Mouse (Mus musculus): ENCODE measurements around the gene Kirrel. TPM values are rescaled to one million over a fixed set of nuclear protein-coding genes. Genes with fewer than 3 reads are reported as not detected.
"Not testable (repeated sequence)": the region's sequence is repeated elsewhere in the genome, so short reads cannot be mapped to it uniquely, and the experiment has no call there.

The Kirrel gene
- polyA plus RNA-seq, 1 experiment from 2014 or later, result 11.1 TPM

DNA sequence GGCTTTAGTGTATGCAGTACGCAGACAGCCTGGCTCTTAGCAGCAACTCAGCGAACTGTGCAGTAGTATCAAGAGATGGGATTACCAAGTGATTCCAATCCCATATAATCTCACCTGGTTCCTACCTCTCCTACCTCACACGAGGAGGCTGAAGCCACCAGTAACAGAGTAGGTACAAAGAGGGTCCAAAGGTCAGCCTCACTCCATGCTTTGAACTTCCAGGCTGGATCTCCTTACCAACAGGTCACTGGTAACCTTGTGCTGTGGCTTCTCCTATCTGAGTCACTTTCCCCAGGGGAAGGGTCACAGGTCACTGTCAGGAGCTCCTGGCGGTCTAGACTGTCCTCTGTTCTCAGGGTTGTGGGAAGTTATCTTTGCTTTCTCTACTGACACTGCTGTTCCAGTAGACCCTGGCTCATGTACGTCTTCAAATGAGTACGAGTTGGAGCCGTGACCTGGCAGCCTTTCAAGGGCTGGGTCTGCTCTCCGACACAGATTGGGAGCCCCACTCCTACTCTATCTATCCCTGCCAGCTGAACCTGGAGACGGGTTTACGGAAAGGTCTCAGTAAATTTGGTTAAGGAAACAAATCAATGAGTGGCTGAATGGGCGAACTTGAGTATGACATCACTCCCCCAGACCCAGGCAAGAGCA is 42.7 kb downstream of the Kirrel start:
- WGBS, result 37% methylated on average over 11 of the region's 11 CpGs
- H3K27ac ChIP-seq (ENCODE audit: low read depth, low read length), result peak overlapping the region; percentile 84; the same call in 1 of the 2 replicates

GRCm38 (mm10) chr3:87130933-87131332 is 43.6 kb downstream of the Kirrel start:
- 37% methylated on average over 6 of the region's 6 CpGs for WGBS
- Histone ChIP-seq H3K9ac (ENCODE audit: low read depth, low read length) (no peak overlapping the region), H3K4me2 (replicated peaks; ENCODE audit: low read depth, low read length) (no peak overlapping the region), H3K27me3 (ENCODE audit: control insufficient read depth, insufficient read depth, low read length) (no peaks in the 10 kb centered on the region), H3K27ac (ENCODE audit: low read depth, low read length) (peak overlapping the region; percentile 84), H3K36me3 (ENCODE audit: control insufficient read depth, insufficient read depth, low read length) (peaks cover 11% of the 10 kb centered on the region), H3K9me3 (ENCODE audit: control insufficient read depth, low read length) (no peaks in the 10 kb centered on the region), H3K4me3 (ENCODE audit: low read length) (no peak overlapping the region), H3K4me1 (ENCODE audit: control insufficient read depth, insufficient read depth, low read length) (peaks cover 27% of the 10 kb centered on the region)
- ATAC-seq (ENCODE audit: low FRiP score, low TSS enrichment), result peak; percentile 80

More for the DNA sequence above, 42.7 kb downstream of the Kirrel start:
- H3K9ac ChIP-seq (ENCODE audit: low read depth, low read length), result no peak overlapping the region
- H3K4me1 ChIP-seq (ENCODE audit: control insufficient read depth, insufficient read depth, low read length), result peaks cover 27% of the 10 kb centered on the region
- no peaks in the 10 kb centered on the region for H3K9me3 ChIP-seq (ENCODE audit: control insufficient read depth, low read length)
- H3K27me3 ChIP-seq (ENCODE audit: control insufficient read depth, insufficient read depth, low read length), result no peaks in the 10 kb centered on the region
- H3K4me2 ChIP-seq (replicated peaks; ENCODE audit: low read depth, low read length), result no peak overlapping the region
- H3K36me3 ChIP-seq (ENCODE audit: control insufficient read depth, insufficient read depth, low read length), result peaks cover 17% of the 10 kb centered on the region
- peak; percentile 37; the same call in 1 of the 2 replicates for ATAC-seq (ENCODE audit: low FRiP score, low TSS enrichment)
- H3K4me3 ChIP-seq (ENCODE audit: low read length), result no peak overlapping the region

GRCm38 (mm10) chr3:87123795-87124194 is 50.8 kb downstream of the Kirrel start:
- Histone ChIP-seq H3K9ac (ENCODE audit: low read depth, low read length) (no peak overlapping the region), H3K27ac (ENCODE audit: low read depth, low read length) (no peak overlapping the region), H3K4me2 (replicated peaks; ENCODE audit: low read depth, low read length) (no peak overlapping the region), H3K4me3 (ENCODE audit: low read length) (no peak overlapping the region), H3K9me3 (ENCODE audit: control insufficient read depth, low read length) (no peaks in the 10 kb centered on the region), H3K4me1 (ENCODE audit: control insufficient read depth, insufficient read depth, low read length) (no peaks in the 10 kb centered on the region), H3K27me3 (ENCODE audit: control insufficient read depth, insufficient read depth, low read length) (no peaks in the 10 kb centered on the region), H3K36me3 (ENCODE audit: control insufficient read depth, insufficient read depth, low read length) (peaks cover 15% of the 10 kb centered on the region)
- ATAC-seq (ENCODE audit: low FRiP score, low TSS enrichment), result no peak
- 77% methylated on average over 6 of the region's 6 CpGs for WGBS

DNA sequence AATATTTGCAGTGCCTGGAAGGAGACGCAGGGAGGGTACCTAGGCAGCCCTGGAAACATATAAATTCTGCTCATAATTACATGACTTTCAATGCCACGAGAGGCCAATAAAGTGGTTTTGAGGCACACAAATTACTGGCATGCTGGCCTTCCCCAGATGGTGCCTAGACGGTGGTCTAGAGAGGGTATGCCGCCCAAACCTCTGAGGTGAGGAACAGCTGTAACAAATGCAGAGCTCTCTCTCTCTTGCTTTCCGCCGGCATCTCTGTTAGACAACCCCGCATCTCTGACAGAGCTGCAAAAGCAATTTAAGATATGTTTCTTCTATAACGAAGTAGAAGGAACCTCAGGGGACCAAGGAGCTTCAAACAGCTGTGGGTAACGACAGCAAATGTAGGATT is 56.3 kb downstream of the Kirrel start:
- Histone ChIP-seq H3K27me3 (ENCODE audit: control insufficient read depth, insufficient read depth, low read length) (no peaks in the 10 kb centered on the region), H3K9ac (ENCODE audit: low read depth, low read length) (no peak overlapping the region), H3K36me3 (ENCODE audit: control insufficient read depth, insufficient read depth, low read length) (peaks cover 8% of the 10 kb centered on the region; the same call in 1 of the 2 replicates), H3K4me1 (ENCODE audit: control insufficient read depth, insufficient read depth, low read length) (peaks cover 7% of the 10 kb centered on the region), H3K9me3 (ENCODE audit: control insufficient read depth, low read length) (no peaks in the 10 kb centered on the region), H3K4me2 (replicated peaks; ENCODE audit: low read depth, low read length) (no peak overlapping the region), H3K27ac (ENCODE audit: low read depth, low read length) (no peak overlapping the region), H3K4me3 (ENCODE audit: low read length) (no peak overlapping the region)
- WGBS, result 78% methylated on average over 9 of the region's 9 CpGs
- no peak for ATAC-seq (ENCODE audit: low FRiP score, low TSS enrichment)

DNA sequence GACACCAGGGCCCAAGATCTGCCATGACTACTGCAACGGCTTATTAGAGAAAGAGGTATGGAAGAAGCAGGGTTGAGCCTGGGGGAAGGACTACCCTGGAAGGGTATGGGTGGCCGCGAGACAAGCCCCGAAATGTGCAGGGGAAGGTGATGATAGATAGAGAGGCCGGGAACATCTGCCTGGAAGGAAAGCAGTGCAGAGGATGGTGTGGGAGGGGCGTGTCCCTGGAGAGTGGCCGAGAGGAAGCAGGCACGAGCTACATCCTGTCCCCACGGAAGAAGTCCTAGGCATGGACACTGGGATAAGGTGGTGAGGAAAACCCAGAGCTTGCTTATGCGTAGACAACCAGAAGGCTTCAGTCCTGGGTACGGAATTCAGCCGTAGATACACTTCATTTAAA is 56.9 kb downstream of the Kirrel start:
- H3K9ac ChIP-seq (ENCODE audit: low read depth, low read length), result no peak overlapping the region
- H3K9me3 ChIP-seq (ENCODE audit: control insufficient read depth, low read length), result no peaks in the 10 kb centered on the region
- H3K27ac ChIP-seq (ENCODE audit: low read depth, low read length), result no peak overlapping the region; the same call in 1 of the 2 replicates
- no peak for ATAC-seq (ENCODE audit: low FRiP score, low TSS enrichment)
- peaks cover 12% of the 10 kb centered on the region for H3K4me1 ChIP-seq (ENCODE audit: control insufficient read depth, insufficient read depth, low read length)
- no peaks in the 10 kb centered on the region for H3K27me3 ChIP-seq (ENCODE audit: control insufficient read depth, insufficient read depth, low read length)
- H3K4me3 ChIP-seq (ENCODE audit: low read length), result no peak overlapping the region
- peaks cover 8% of the 10 kb centered on the region; the same call in 1 of the 2 replicates for H3K36me3 ChIP-seq (ENCODE audit: control insufficient read depth, insufficient read depth, low read length)
- no peak overlapping the region for H3K4me2 ChIP-seq (replicated peaks; ENCODE audit: low read depth, low read length)
- WGBS, result 68% methylated on average over 12 of the region's 12 CpGs

DNA sequence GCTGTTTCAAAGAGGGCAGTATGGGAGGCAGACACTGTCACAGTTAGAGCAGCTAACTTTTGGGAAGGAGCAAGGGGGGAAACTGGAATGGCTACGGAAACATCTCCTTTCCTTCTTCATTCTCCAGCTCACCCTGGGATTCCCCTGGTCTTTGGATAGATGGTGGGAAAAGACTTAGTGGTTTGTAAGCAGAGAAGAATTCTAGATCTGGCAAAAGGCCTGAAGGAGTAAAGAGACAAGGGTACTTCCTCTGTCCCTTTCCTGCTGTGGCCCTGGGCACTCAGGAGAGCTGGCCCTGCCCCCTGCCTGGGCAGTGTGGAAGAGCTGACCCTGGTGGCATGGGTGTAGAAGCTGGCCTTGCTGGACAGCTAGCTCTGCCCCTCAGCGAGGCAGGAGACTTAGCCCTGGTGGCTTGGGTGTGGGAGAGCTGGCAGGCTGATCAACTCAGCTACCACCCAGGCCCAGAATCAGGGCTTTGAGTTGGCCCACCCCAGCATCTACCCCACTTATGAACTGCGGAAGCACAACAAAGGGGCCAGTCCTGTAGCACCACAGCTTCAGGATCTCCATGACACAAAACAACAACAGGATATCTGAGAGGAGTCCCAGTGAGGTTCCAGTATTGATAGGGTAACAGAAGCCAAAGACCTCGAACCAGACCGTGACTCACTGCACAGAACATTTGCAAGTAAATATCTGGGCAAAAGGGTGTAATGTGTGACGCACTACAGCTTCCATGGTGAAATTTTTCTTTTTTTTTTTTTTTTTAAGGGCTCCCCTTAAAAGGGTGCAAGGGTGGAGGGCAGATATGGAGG is 58.6 kb downstream of the Kirrel start:
- ATAC-seq (ENCODE audit: low FRiP score, low TSS enrichment), result no peak
- Histone ChIP-seq H3K27ac (ENCODE audit: low read depth, low read length) (no peak overlapping the region), H3K4me1 (ENCODE audit: control insufficient read depth, insufficient read depth, low read length) (peaks cover 18% of the 10 kb centered on the region), H3K9ac (ENCODE audit: low read depth, low read length) (no peak overlapping the region), H3K27me3 (ENCODE audit: control insufficient read depth, insufficient read depth, low read length) (no peaks in the 10 kb centered on the region), H3K9me3 (ENCODE audit: control insufficient read depth, low read length) (no peaks in the 10 kb centered on the region), H3K4me2 (replicated peaks; ENCODE audit: low read depth, low read length) (no peak overlapping the region), H3K36me3 (ENCODE audit: control insufficient read depth, insufficient read depth, low read length) (no peaks in the 10 kb centered on the region; the same call in 1 of the 2 replicates), H3K4me3 (ENCODE audit: low read length) (no peak overlapping the region)
- 72% methylated on average over 6 of the region's 6 CpGs for WGBS

- Histone ChIP-seq H3K9ac (ENCODE audit: low read depth, low read length) (no peak overlapping the region), H3K27me3 (ENCODE audit: control insufficient read depth, insufficient read depth, low read length) (no peaks in the 10 kb centered on the region), H3K4me3 (ENCODE audit: low read length) (no peak overlapping the region), H3K4me2 (replicated peaks; ENCODE audit: low read depth, low read length) (no peak overlapping the region), H3K36me3 (ENCODE audit: control insufficient read depth, insufficient read depth, low read length) (no peaks in the 10 kb centered on the region; the same call in 1 of the 2 replicates), H3K27ac (ENCODE audit: low read depth, low read length) (no peak overlapping the region; the same call in 1 of the 2 replicates), H3K9me3 (ENCODE audit: control insufficient read depth, low read length) (no peaks in the 10 kb centered on the region), H3K4me1 (ENCODE audit: control insufficient read depth, insufficient read depth, low read length) (peaks cover 18% of the 10 kb centered on the region)
- 50% methylated on average over 8 of the region's 8 CpGs for WGBS
- ATAC-seq (ENCODE audit: low FRiP score, low TSS enrichment), result no peak
Measured at GRCm38 (mm10) chr3:87115271-87115670, 59.3 kb downstream of the Kirrel start.

GRCm38 (mm10) chr3:87114801-87115200 is 59.7 kb downstream of the Kirrel start:
- Histone ChIP-seq H3K9me3 (ENCODE audit: control insufficient read depth, low read length) (no peaks in the 10 kb centered on the region), H3K27me3 (ENCODE audit: control insufficient read depth, insufficient read depth, low read length) (no peaks in the 10 kb centered on the region), H3K27ac (ENCODE audit: low read depth, low read length) (peak overlapping the region; percentile 30; the same call in 1 of the 2 replicates), H3K36me3 (ENCODE audit: control insufficient read depth, insufficient read depth, low read length) (no peaks in the 10 kb centered on the region; the same call in 1 of the 2 replicates), H3K9ac (ENCODE audit: low read depth, low read length) (no peak overlapping the region), H3K4me1 (ENCODE audit: control insufficient read depth, insufficient read depth, low read length) (peaks cover 18% of the 10 kb centered on the region), H3K4me2 (replicated peaks; ENCODE audit: low read depth, low read length) (no peak overlapping the region), H3K4me3 (ENCODE audit: low read length) (no peak overlapping the region)
- WGBS, result 57% methylated on average over 9 of the region's 9 CpGs
- peak; percentile 74; the same call in 1 of the 2 replicates for ATAC-seq (ENCODE audit: low FRiP score, low TSS enrichment)

- 89% methylated on average over 1 of the region's 1 CpGs for WGBS
- not testable (repeated sequence) for H3K4me2 ChIP-seq (replicated peaks; ENCODE audit: low read depth, low read length); H3K9me3 ChIP-seq (ENCODE audit: control insufficient read depth, low read length); H3K36me3 ChIP-seq (ENCODE audit: control insufficient read depth, insufficient read depth, low read length); ATAC-seq (ENCODE audit: low FRiP score, low TSS enrichment); H3K9ac ChIP-seq (ENCODE audit: low read depth, low read length); H3K27me3 ChIP-seq (ENCODE audit: control insufficient read depth, insufficient read depth, low read length); H3K27ac ChIP-seq (ENCODE audit: low read depth, low read length); H3K4me3 ChIP-seq (ENCODE audit: low read length)
- H3K4me1 ChIP-seq (ENCODE audit: control insufficient read depth, insufficient read depth, low read length), result peaks cover 18% of the 10 kb centered on the region
Measured at GRCm38 (mm10) chr3:87113881-87114280, 60.7 kb downstream of the Kirrel start.

All from kidney, embryonic 14.5 days (tissue).